Mouse (Mus musculus): Measurements from ENCODE around the gene Aqp6. TPM values are rescaled to one million over a fixed set of nuclear protein-coding genes. Genes with fewer than 3 reads are reported as not detected.

The Aqp6 gene
- not detected in 2 replicates for polyA plus RNA-seq (2012)

DNA sequence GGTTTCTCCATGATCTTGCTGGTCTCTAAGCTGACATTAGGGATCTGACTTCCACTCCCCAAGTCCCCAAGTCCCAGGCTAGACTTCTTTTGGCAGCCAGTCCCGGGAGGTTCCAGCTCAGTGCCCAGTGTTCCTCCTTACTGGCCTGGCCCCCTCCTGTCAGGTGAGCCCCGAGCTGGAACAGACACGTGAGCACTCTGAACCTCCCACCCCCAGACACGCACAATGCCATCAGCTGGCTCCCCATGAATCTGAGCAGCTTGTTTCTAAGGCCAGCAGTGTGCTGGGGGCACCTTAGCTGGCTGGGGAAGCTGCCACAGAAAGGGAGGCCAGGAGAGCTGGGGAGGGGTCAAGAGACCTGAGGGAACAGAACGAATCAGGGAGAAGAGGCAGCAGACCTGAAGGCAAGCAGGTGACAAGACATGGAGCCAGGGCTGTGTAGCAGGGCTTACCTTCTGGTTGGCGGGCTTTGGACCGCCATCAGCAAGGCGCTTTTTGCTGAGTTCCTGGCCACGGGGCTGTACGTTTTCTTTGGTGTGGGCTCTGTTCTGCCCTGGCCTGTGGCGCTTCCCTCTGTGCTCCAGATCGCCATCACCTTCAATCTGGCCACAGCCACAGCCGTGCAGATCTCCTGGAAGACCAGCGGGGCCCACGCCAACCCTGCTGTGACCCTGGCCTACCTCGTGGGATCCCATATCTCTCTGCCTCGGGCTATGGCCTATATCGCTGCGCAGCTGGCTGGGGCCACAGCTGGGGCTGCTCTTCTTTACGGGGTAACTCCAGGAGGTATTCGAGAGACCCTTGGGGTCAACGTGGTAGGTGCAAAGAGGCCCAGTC lies at the start of gene Aqp6:
Aqp6 (plus strand) TSS at position 415 of the 837 bp plus-strand sequence.
- no peaks in the 10 kb centered on the region for H3K36me3 ChIP-seq (ENCODE audit: control insufficient read depth)
- H3K9me3 ChIP-seq (ENCODE audit: control insufficient read depth, low read length) = no peaks in the 10 kb centered on the region
- TF ChIP-seq TAL1 (IDR thresholded peaks at IDR 0.05; ENCODE audit: low read length) = no peak
- no peak for TF ChIP-seq GATA1 (IDR thresholded peaks at IDR 0.05; ENCODE audit: low read length)
- no peak within 1 kb of the TSS for H3K4me3 ChIP-seq (replicated peaks)
- peaks cover 5% of the 10 kb centered on the region for H3K4me1 ChIP-seq (ENCODE audit: control insufficient read depth)
- H3K27me3 ChIP-seq (ENCODE audit: control insufficient read depth) = peaks cover 89% of the 10 kb centered on the region

DNA sequence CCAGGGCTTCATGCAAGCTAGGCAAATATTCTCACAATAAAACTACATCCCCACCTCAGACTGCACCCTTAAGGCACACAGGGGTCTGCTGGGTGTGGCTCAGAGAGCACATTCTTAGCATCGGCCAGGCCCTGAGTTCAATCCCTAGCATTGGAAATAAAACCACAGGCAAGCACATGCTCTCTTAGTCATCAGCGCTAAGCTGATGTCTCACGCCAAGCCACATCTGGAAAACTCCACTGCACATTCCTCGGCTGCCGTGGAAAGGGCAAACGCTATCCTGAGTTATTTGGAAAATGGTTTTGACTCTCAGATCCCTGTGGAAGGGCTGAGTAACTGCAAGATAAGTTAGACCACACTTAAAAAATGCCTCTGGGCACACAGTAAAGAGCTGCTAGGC lies 47.4 kb upstream of the Aqp6 start:
- Histone ChIP-seq H3K4me3 (replicated peaks) (no peak overlapping the region), H3K36me3 (ENCODE audit: control insufficient read depth) (no peaks in the 10 kb centered on the region), H3K27me3 (ENCODE audit: control insufficient read depth) (no peaks in the 10 kb centered on the region), H3K9me3 (ENCODE audit: control insufficient read depth, low read length) (peaks cover 6% of the 10 kb centered on the region; the same call in 1 of the 2 replicates), H3K4me1 (ENCODE audit: control insufficient read depth) (no peaks in the 10 kb centered on the region)
- no peak for TF ChIP-seq GATA1 (IDR thresholded peaks at IDR 0.05; ENCODE audit: low read length)
- TF ChIP-seq TAL1 (IDR thresholded peaks at IDR 0.05; ENCODE audit: low read length) = no peak

DNA sequence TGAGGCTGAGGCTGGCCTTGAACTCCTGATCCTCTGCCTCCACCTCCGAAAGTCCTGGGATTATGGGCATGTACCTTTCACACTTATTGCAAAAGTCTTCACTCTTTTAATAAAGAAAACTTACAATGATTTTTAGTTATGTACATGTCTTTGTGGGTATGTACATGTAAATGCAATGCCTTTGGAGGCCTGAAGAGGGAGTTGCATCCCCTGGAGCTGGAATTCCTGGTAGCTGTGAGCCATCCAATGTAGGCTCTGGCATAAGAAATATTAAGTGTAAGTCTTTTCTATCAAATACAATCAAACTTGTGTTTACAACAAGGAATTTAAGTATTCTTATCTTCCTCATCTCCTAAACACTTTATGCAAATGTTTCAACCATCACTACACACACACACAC lies 42.3 kb upstream of the Aqp6 start:
- Histone ChIP-seq H3K9me3 (ENCODE audit: control insufficient read depth, low read length) (no peaks in the 10 kb centered on the region), H3K27me3 (ENCODE audit: control insufficient read depth) (no peaks in the 10 kb centered on the region), H3K4me1 (ENCODE audit: control insufficient read depth) (no peaks in the 10 kb centered on the region), H3K36me3 (ENCODE audit: control insufficient read depth) (no peaks in the 10 kb centered on the region), H3K4me3 (replicated peaks) (no peak overlapping the region)
- no peak for TF ChIP-seq GATA1 (IDR thresholded peaks at IDR 0.05; ENCODE audit: low read length)
- TF ChIP-seq TAL1 (IDR thresholded peaks at IDR 0.05; ENCODE audit: low read length) = no peak

DNA sequence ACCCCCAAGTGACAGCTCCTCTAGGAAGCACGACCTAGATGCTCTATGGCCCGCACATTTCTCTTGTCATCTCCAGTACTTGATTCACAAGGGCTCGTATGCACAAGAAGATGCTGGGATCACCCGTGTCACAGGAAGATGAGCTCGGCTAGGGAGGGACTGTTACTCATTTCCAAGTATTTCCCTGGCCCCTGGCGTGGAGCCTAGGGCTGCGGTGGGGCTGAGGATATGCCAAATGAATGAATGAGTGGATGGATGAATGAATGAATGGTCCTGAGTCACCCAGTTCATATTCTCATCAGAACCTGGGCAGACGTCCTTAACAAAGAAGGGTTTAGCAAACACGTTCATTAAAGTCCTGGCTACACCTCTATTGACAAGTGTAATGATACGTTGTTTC lies 41.0 kb upstream of the Aqp6 start:
- H3K27me3 ChIP-seq (ENCODE audit: control insufficient read depth) = no peaks in the 10 kb centered on the region
- H3K36me3 ChIP-seq (ENCODE audit: control insufficient read depth) = no peaks in the 10 kb centered on the region
- no peaks in the 10 kb centered on the region for H3K4me1 ChIP-seq (ENCODE audit: control insufficient read depth)
- no peaks in the 10 kb centered on the region for H3K9me3 ChIP-seq (ENCODE audit: control insufficient read depth, low read length)
- H3K4me3 ChIP-seq (replicated peaks) = no peak overlapping the region
- TF ChIP-seq GATA1 (IDR thresholded peaks at IDR 0.05; ENCODE audit: low read length) (no peak), TAL1 (IDR thresholded peaks at IDR 0.05; ENCODE audit: low read length) (no peak)

DNA sequence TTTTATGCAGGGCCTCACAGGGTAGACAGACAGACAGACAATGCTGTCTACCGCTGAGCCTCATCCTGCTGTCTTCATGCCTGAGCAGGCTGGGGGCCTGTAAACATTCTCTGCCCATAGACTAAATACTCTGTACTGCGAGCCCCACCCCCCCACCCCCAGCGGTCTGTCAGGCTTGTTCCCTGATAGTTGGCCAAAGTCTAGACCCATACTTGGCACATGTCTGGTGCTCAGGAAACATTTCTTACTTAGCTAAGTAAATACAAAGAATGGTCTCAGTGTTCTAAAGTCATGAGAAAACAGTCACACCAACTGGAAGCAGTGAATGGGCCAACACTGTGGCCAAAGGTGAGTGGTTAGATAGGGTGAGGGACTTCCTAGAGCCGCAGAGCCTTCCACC lies 33.8 kb upstream of the Aqp6 start:
- TF ChIP-seq TAL1 (IDR thresholded peaks at IDR 0.05; ENCODE audit: low read length) = no peak
- no peak for TF ChIP-seq GATA1 (IDR thresholded peaks at IDR 0.05; ENCODE audit: low read length)
- Histone ChIP-seq H3K4me3 (replicated peaks) (no peak overlapping the region), H3K4me1 (ENCODE audit: control insufficient read depth) (no peaks in the 10 kb centered on the region), H3K27me3 (ENCODE audit: control insufficient read depth) (no peaks in the 10 kb centered on the region), H3K9me3 (ENCODE audit: control insufficient read depth, low read length) (no peaks in the 10 kb centered on the region), H3K36me3 (ENCODE audit: control insufficient read depth) (no peaks in the 10 kb centered on the region)

DNA sequence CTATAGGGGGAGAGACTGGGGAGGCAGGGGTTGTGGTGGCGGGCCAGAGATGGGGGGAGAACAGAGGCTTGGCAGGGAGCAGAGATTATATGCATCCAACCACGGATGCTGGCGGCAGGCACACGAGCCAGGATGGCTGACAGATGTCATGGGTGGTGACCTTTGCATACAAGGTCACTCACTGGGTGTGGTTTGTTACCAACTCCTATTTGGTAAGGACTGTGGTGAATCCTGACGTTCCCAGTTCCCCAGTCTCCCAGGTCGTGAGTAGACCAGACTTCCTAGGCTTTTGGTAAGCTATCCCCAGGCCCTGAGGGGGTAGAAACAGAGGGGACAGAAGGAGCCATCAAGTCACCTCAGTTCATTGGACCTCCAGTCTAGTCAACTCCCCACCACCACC lies 32.5 kb upstream of the Aqp6 start:
- no peaks in the 10 kb centered on the region for H3K27me3 ChIP-seq (ENCODE audit: control insufficient read depth)
- TF ChIP-seq GATA1 (IDR thresholded peaks at IDR 0.05; ENCODE audit: low read length) (no peak), TAL1 (IDR thresholded peaks at IDR 0.05; ENCODE audit: low read length) (no peak)
- H3K4me1 ChIP-seq (ENCODE audit: control insufficient read depth) = no peaks in the 10 kb centered on the region
- no peaks in the 10 kb centered on the region for H3K36me3 ChIP-seq (ENCODE audit: control insufficient read depth)
- no peak overlapping the region for H3K4me3 ChIP-seq (replicated peaks)
- H3K9me3 ChIP-seq (ENCODE audit: control insufficient read depth, low read length) = no peaks in the 10 kb centered on the region

DNA sequence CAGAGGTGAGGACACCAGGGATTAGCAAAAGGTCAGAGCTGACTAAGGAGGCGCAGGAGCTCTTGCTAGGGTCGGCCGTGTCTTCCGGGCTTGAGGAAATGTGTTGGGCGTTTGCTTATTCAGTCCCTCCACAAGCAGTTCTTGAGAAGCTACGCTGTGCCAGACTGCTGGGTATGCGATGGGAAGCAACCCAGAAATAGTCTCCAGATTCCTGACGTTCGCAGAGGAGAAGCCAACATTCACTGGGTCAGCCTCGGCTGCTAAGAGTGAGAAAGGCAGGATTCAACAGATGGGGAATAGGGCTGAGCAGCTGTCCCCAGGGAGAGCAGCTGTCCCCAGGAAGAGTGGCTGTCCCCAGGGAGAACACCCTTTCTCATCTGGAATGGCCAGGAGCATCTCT lies 32.1 kb upstream of the Aqp6 start:
- H3K9me3 ChIP-seq (ENCODE audit: control insufficient read depth, low read length) = no peaks in the 10 kb centered on the region
- TF ChIP-seq GATA1 (IDR thresholded peaks at IDR 0.05; ENCODE audit: low read length) (no peak), TAL1 (IDR thresholded peaks at IDR 0.05; ENCODE audit: low read length) (no peak)
- H3K4me3 ChIP-seq (replicated peaks) = no peak overlapping the region
- no peaks in the 10 kb centered on the region for H3K4me1 ChIP-seq (ENCODE audit: control insufficient read depth)
- H3K36me3 ChIP-seq (ENCODE audit: control insufficient read depth) = no peaks in the 10 kb centered on the region
- no peaks in the 10 kb centered on the region for H3K27me3 ChIP-seq (ENCODE audit: control insufficient read depth)

DNA sequence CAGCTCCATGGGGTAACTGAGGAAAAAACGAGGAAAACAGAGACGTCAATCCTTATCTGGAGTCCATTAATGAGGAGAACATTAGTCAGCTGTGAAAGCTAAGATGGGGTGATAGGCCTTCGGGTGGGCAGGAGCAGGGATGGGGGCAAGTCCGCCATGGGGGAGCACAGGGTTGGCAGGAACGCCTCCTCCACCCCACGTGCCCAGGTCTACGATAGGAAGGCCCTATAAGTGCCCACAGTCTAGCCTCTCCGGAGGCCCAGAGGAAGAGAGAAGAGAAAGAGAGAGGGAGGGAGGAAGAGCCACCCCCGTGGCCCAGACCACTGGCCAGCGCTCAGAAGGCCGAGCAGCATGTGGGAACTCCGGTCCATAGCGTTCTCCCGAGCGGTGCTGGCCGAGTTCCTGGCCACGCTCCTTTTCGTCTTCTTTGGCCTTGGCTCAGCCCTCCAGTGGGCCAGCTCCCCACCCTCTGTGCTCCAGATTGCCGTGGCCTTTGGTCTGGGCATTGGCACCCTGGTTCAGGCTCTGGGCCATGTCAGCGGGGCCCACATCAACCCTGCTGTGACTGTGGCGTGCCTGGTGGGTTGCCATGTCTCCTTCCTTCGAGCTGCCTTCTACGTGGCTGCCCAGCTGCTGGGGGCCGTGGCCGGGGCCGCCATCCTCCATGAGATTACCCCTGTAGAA lies 22.3 kb upstream of the Aqp6 start, which contains the start of gene Aqp2:
Aqp2 (plus strand) TSS at position 254 of the 684 bp plus-strand sequence.
- no peaks in the 10 kb centered on the region for H3K9me3 ChIP-seq (ENCODE audit: control insufficient read depth, low read length)
- no peaks in the 10 kb centered on the region for H3K36me3 ChIP-seq (ENCODE audit: control insufficient read depth)
- H3K27me3 ChIP-seq (ENCODE audit: control insufficient read depth) = peaks cover 40% of the 10 kb centered on the region
- H3K4me3 ChIP-seq (replicated peaks) = no peak within 1 kb of the TSS
- TF ChIP-seq TAL1 (IDR thresholded peaks at IDR 0.05; ENCODE audit: low read length) (no peak), GATA1 (IDR thresholded peaks at IDR 0.05; ENCODE audit: low read length) (no peak)
- no peaks in the 10 kb centered on the region for H3K4me1 ChIP-seq (ENCODE audit: control insufficient read depth)
